Mouse (Mus musculus) naive thymus-derived CD4-positive, alpha-beta T cell, adult 2 months (primary cell): Measurements from ENCODE around the gene Cachd1.

Experiments
- DNase-seq: peaks from one replicate; pipeline ENCODE4 v3.0.0-alpha.2; 2011; ENCODE audit warnings: low read depth

Gene Cachd1

DNA sequence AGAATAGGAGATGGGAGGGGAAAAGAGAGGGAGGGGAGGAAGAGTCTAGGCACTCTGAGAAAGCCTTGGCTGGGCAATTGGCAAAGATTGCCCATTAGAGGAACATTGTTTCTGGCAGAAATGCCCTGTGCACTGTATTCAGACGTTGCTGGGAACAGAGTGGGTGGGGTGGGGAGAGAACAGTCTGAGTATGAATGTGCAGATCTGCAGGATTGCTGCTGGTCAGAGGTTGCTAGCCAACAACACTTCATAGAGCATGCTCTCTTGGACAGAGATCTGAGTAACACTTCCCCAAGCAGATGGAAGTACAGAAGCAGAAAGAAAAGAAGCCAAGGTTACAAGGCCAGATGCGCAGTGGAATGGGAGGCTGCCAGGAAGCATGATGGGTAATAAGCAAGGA is 285.7 kb downstream of the Cachd1 start:
- DNase-seq: peak; percentile 18

GRCm38 (mm10) chr4:101066401-101066800 is 289.9 kb downstream of the Cachd1 start:
- no peak for DNase-seq

GRCm38 (mm10) chr4:101068786-101069153 is 292.3 kb downstream of the Cachd1 start, which contains the start of gene Raver2:
Gene Raver2 (plus strand): TSS chr4:101068983.
- DNase-seq: peak; percentile 80

- peak; percentile 46 for DNase-seq
Observed at GRCm38 (mm10) chr4:101069154-101069971, 292.9 kb downstream of the Cachd1 start.

- no peak for DNase-seq
Observed at GRCm38 (mm10) chr4:101071570-101071969, 295.1 kb downstream of the Cachd1 start.

- DNase-seq: no peak
Observed at GRCm38 (mm10) chr4:101076425-101076824, 299.9 kb downstream of the Cachd1 start.
